Mouse (Mus musculus) forebrain, embryonic 15.5 days (tissue): ENCODE data around the gene Limch1. TPM values are rescaled to one million over a fixed set of nuclear protein-coding genes. Genes with fewer than 3 reads are reported as not detected.
A peak's percentile ranks its signal among the peaks of the same experiment; 100 is the strongest.

Experiments used
- ATAC-seq: fragments of 200-750 bp; cut with Nextera tagmentation; replicated peaks from 2 replicates; pipeline ENCODE4 v1.8.0; 2017; ENCODE audit warnings: mild to moderate bottlenecking, moderate TSS enrichment, moderate library complexity
- H3K27ac ChIP-seq: fragments of 300-500 bp; sonication (generic); replicated peaks from 2 replicates; pipeline ENCODE4 v1.5.1; 2015; ENCODE audit warnings: mild to moderate bottlenecking, inconsistent platforms
- H3K27me3 ChIP-seq: fragments of 300-500 bp; sonication (generic); 2 replicates; pipeline ENCODE4 v1.6.1; 2015; ENCODE audit warnings: inconsistent platforms
- H3K36me3 ChIP-seq: fragments of 300-500 bp; sonication (generic); 2 replicates; pipeline ENCODE4 v1.6.1; 2015; ENCODE audit warnings: mild to moderate bottlenecking, inconsistent platforms
- H3K4me1 ChIP-seq: fragments of 300-500 bp; sonication (generic); 2 replicates; pipeline ENCODE4 v1.6.1; 2015; ENCODE audit warnings: inconsistent platforms
- H3K4me2 ChIP-seq: fragments of 300-500 bp; sonication (generic); replicated peaks from 2 replicates; pipeline ENCODE4 v1.6.1; 2015; ENCODE audit warnings: mild to moderate bottlenecking, inconsistent platforms
- H3K4me3 ChIP-seq: fragments of 300-500 bp; sonication (generic); 2 replicates; pipeline ENCODE4 v1.5.1; 2015; ENCODE audit warnings: mild to moderate bottlenecking, inconsistent platforms
- H3K9ac ChIP-seq: fragments of 300-500 bp; sonication (generic); replicated peaks from 2 replicates; pipeline ENCODE4 v1.6.1; 2015; ENCODE audit warnings: mild to moderate bottlenecking, inconsistent platforms
- H3K9me3 ChIP-seq: fragments of 300-500 bp; sonication (generic); 2 replicates; pipeline ENCODE4 v1.6.1; 2016; ENCODE audit warnings: inconsistent platforms
- WGBS: fragments of 180-500 bp; shearing (Covaris S2); methylation state at CpG from one replicate; pipeline ENCODE4 v1.1.7; 2015; ENCODE audit warnings: mixed read lengths; 5-methylcytosine and 5-hydroxymethylcytosine counted together
- polyA plus RNA-seq: library from polyadenylated mRNA; unstranded; fragments of >200 nt; fragmentation: Nextera tagmentation; extraction: Ambion mirVana; gene quantifications from 2 replicates; pipeline ENCODE4 v1.2.1, GENCODE M21; 2015

Gene Limch1
- polyA plus RNA-seq, 1 experiment from 2014 or later, result 84.3 TPM

- no peak overlapping the region for H3K4me3 ChIP-seq
- H3K27ac ChIP-seq, result no peak overlapping the region
- ATAC-seq, result no peak
- H3K4me1 ChIP-seq, result peaks cover 22% of the 10 kb centered on the region
- H3K9me3 ChIP-seq, result no peaks in the 10 kb centered on the region
- WGBS, result 91% methylated on average over 5 of the region's 5 CpGs
- no peaks in the 10 kb centered on the region for H3K27me3 ChIP-seq
- no peak overlapping the region for H3K4me2 ChIP-seq
- no peaks in the 10 kb centered on the region for H3K36me3 ChIP-seq
- H3K9ac ChIP-seq, result no peak overlapping the region
These were observed 237.5 kb downstream of the Limch1 start for GRCm38 (mm10) chr5:66983104-66983503.

- H3K4me3 ChIP-seq, result no peak overlapping the region
- no peak overlapping the region for H3K9ac ChIP-seq
- H3K27ac ChIP-seq, result no peak overlapping the region
- no peaks in the 10 kb centered on the region for H3K4me1 ChIP-seq
- no peak for ATAC-seq
- WGBS, result 72% methylated on average over 4 of the region's 4 CpGs
- H3K27me3 ChIP-seq, result no peaks in the 10 kb centered on the region
- H3K36me3 ChIP-seq, result no peaks in the 10 kb centered on the region
- H3K4me2 ChIP-seq, result no peak overlapping the region
- H3K9me3 ChIP-seq, result no peaks in the 10 kb centered on the region
These were observed 243.3 kb downstream of the Limch1 start for GRCm38 (mm10) chr5:66988926-66989325.

GRCm38 (mm10) chr5:66989531-66989930, 243.9 kb downstream of the Limch1 start:
- H3K27ac ChIP-seq, result no peak overlapping the region
- no peaks in the 10 kb centered on the region for H3K9me3 ChIP-seq
- H3K4me2 ChIP-seq, result no peak overlapping the region
- no peaks in the 10 kb centered on the region for H3K4me1 ChIP-seq
- no peaks in the 10 kb centered on the region for H3K36me3 ChIP-seq
- WGBS, result 86% methylated on average over 7 of the region's 7 CpGs
- H3K9ac ChIP-seq, result no peak overlapping the region
- no peak overlapping the region for H3K4me3 ChIP-seq
- no peak for ATAC-seq
- no peaks in the 10 kb centered on the region for H3K27me3 ChIP-seq

- Histone ChIP-seq H3K4me1 (peaks cover 12% of the 10 kb centered on the region), H3K36me3 (no peaks in the 10 kb centered on the region), H3K27ac (no peak overlapping the region), H3K9me3 (no peaks in the 10 kb centered on the region), H3K4me3 (no peak overlapping the region), H3K9ac (no peak overlapping the region), H3K27me3 (no peaks in the 10 kb centered on the region), H3K4me2 (no peak overlapping the region)
- 78% methylated on average over 7 of the region's 7 CpGs for WGBS
- ATAC-seq, result no peak
These were observed 246.8 kb downstream of the Limch1 start for GRCm38 (mm10) chr5:66992401-66992800.

- no peak overlapping the region for H3K4me2 ChIP-seq
- WGBS, result 60% methylated on average over 11 of the region's 11 CpGs
These were observed 247.4 kb downstream of the Limch1 start for GRCm38 (mm10) chr5:66993076-66993475.

GRCm38 (mm10) chr5:66996124-66996523, 250.5 kb downstream of the Limch1 start:
- Histone ChIP-seq H3K4me3 (no peak overlapping the region), H3K27ac (0 out of 2 replicates have a peak overlapping the region, but pooled peaks have one; percentile 35), H3K4me1 (peaks cover 29% of the 10 kb centered on the region), H3K9ac (0 out of 2 replicates have a peak overlapping the region, but pooled peaks have one; percentile 18), H3K27me3 (no peaks in the 10 kb centered on the region), H3K36me3 (peaks cover 5% of the 10 kb centered on the region; the same call in 1 of the 2 replicates), H3K4me2 (no peak overlapping the region), H3K9me3 (no peaks in the 10 kb centered on the region)
- ATAC-seq, result no peak
- 19% methylated on average over 3 of the region's 3 CpGs for WGBS

More at GRCm38 (mm10) chr5:66993076-66993475, 247.4 kb downstream of the Limch1 start:
- ATAC-seq, result no peak
- no peaks in the 10 kb centered on the region for H3K27me3 ChIP-seq
- H3K36me3 ChIP-seq, result no peaks in the 10 kb centered on the region
- no peak overlapping the region for H3K9ac ChIP-seq
- H3K27ac ChIP-seq, result no peak overlapping the region
- H3K9me3 ChIP-seq, result no peaks in the 10 kb centered on the region
- peaks cover 19% of the 10 kb centered on the region for H3K4me1 ChIP-seq
- H3K4me3 ChIP-seq, result no peak overlapping the region

GRCm38 (mm10) chr5:66996886-66997599, 251.4 kb downstream of the Limch1 start:
- peak; percentile 90 for ATAC-seq
- no peaks in the 10 kb centered on the region for H3K27me3 ChIP-seq

GRCm38 (mm10) chr5:66997600-66997930, 251.9 kb downstream of the Limch1 start:
- Histone ChIP-seq H3K4me3 (peak overlapping the region; percentile 46), H3K4me1 (peaks cover 29% of the 10 kb centered on the region), H3K9ac (peak overlapping the region; percentile 59), H3K27ac (peak overlapping the region; percentile 54; the same call in 1 of the 2 replicates), H3K4me2 (peak overlapping the region; percentile 58), H3K27me3 (no peaks in the 10 kb centered on the region), H3K36me3 (peaks cover 10% of the 10 kb centered on the region; the same call in 1 of the 2 replicates), H3K9me3 (no peaks in the 10 kb centered on the region)
- no peak for ATAC-seq
- WGBS, result 13% methylated on average over 7 of the region's 7 CpGs

More at GRCm38 (mm10) chr5:66996886-66997599, 251.4 kb downstream of the Limch1 start:
- Histone ChIP-seq H3K36me3 (peaks cover 5% of the 10 kb centered on the region; the same call in 1 of the 2 replicates), H3K4me2 (peak overlapping the region; percentile 58), H3K4me1 (peaks cover 29% of the 10 kb centered on the region), H3K9me3 (no peaks in the 10 kb centered on the region), H3K27ac (peak overlapping the region; percentile 54), H3K9ac (peak overlapping the region; percentile 59), H3K4me3 (peak overlapping the region; percentile 46)
- whole genome bisulfite sequencing, result under 1% methylated on average over 33 of the region's 33 CpGs

- no peak overlapping the region for H3K4me3 ChIP-seq
- H3K9me3 ChIP-seq, result no peaks in the 10 kb centered on the region
- peaks cover 11% of the 10 kb centered on the region; the same call in 1 of the 2 replicates for H3K36me3 ChIP-seq
- 70% methylated on average over 6 of the region's 6 CpGs for WGBS
- peaks cover 29% of the 10 kb centered on the region for H3K4me1 ChIP-seq
- H3K27me3 ChIP-seq, result no peaks in the 10 kb centered on the region
- peak overlapping the region; percentile 58 for H3K4me2 ChIP-seq
- no peak for ATAC-seq
- H3K27ac ChIP-seq, result no peak overlapping the region
- H3K9ac ChIP-seq, result no peak overlapping the region
These were observed 252.7 kb downstream of the Limch1 start for GRCm38 (mm10) chr5:66998341-66998740.

GRCm38 (mm10) chr5:67002346-67002745, 256.7 kb downstream of the Limch1 start:
- 92% methylated on average over 6 of the region's 6 CpGs for WGBS
- Histone ChIP-seq H3K4me2 (no peak overlapping the region), H3K27ac (no peak overlapping the region), H3K36me3 (peaks cover 16% of the 10 kb centered on the region; the same call in 1 of the 2 replicates), H3K4me3 (no peak overlapping the region), H3K9me3 (no peaks in the 10 kb centered on the region), H3K4me1 (peaks cover 17% of the 10 kb centered on the region), H3K9ac (no peak overlapping the region), H3K27me3 (no peaks in the 10 kb centered on the region)
- no peak for ATAC-seq

- Histone ChIP-seq H3K9ac (no peak overlapping the region), H3K9me3 (no peaks in the 10 kb centered on the region), H3K27me3 (no peaks in the 10 kb centered on the region), H3K4me3 (no peak overlapping the region), H3K36me3 (peaks cover 22% of the 10 kb centered on the region), H3K4me2 (no peak overlapping the region), H3K4me1 (no peaks in the 10 kb centered on the region), H3K27ac (no peak overlapping the region)
- ATAC-seq, result no peak
- 86% methylated on average over 11 of the region's 11 CpGs for WGBS
These were observed 259.0 kb downstream of the Limch1 start for GRCm38 (mm10) chr5:67004619-67005018.

GRCm38 (mm10) chr5:67011043-67011870, 265.6 kb downstream of the Limch1 start:
- H3K4me2 ChIP-seq, result no peak overlapping the region
- ATAC-seq, result peak; percentile 43; the same call in 1 of the 2 replicates
- H3K27ac ChIP-seq, result peak overlapping the region; percentile 7
- H3K27me3 ChIP-seq, result no peaks in the 10 kb centered on the region
- H3K9me3 ChIP-seq, result no peaks in the 10 kb centered on the region
- no peak overlapping the region for H3K9ac ChIP-seq
- no peak overlapping the region for H3K4me3 ChIP-seq
- H3K36me3 ChIP-seq, result peaks cover 12% of the 10 kb centered on the region
- peaks cover 26% of the 10 kb centered on the region for H3K4me1 ChIP-seq
- WGBS, result 61% methylated on average over 16 of the region's 16 CpGs
